Mouse (Mus musculus): ENCODE data around the gene Mpzl2. TPM values are rescaled to one million over a fixed set of nuclear protein-coding genes. Genes with fewer than 3 reads are reported as not detected.

Mpzl2 gene
- polyA plus RNA-seq, 1 experiment from 2014 or later: 6.1 TPM

DNA sequence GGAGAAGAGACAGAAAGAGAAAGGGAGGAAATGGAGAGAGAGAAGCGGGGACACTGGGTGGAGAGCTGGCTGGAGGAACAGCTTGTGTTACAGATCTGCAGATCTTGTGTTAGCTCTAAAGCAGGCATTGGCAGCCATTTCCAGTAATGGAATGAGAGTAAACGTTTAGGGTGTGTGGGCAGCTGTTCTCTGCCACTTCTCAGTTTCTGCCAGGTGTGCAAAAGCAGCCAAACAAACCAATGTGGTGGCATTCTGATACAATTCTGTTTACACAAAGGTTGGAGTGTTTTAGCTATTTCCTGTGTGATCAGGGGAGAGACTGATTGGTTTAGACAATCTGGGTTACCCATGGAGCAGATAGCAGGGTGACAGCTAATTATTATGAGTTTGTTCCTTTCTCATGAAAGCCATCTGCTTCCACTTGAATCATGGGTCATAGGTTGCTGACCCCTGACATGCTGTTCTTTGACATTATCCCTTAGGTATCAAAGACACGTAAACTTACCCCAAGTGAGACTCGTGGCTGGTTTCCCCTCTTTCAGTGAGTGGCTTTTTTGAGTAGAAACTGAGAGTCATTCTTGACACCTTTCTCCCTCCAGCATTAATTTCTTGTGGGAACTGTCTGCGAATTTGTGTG is 18.8 kb downstream of the Mpzl2 start:
- Histone ChIP-seq H3K4me3 (ENCODE audit: low read length) (no peak overlapping the region), H3K27me3 (ENCODE audit: control insufficient read depth, insufficient read depth, low read length) (peaks cover 18% of the 10 kb centered on the region), H3K9me3 (replicated peaks; ENCODE audit: control insufficient read depth, low read length) (no peaks in the 10 kb centered on the region), H3K9ac (ENCODE audit: low read length) (no peak overlapping the region), H3K27ac (ENCODE audit: low read length) (no peak overlapping the region), H3K4me1 (ENCODE audit: control insufficient read depth, insufficient read depth, low read length) (no peaks in the 10 kb centered on the region), H3K36me3 (ENCODE audit: control insufficient read depth, insufficient read depth) (no peaks in the 10 kb centered on the region), H3K4me2 (ENCODE audit: low read depth, low read length) (no peak overlapping the region)
- whole genome bisulfite sequencing: 41% methylated on average over 5 of the region's 5 CpGs
- no peak for ATAC-seq (replicated peaks; ENCODE audit: extremely low read depth, insufficient read depth, low FRiP score)

DNA sequence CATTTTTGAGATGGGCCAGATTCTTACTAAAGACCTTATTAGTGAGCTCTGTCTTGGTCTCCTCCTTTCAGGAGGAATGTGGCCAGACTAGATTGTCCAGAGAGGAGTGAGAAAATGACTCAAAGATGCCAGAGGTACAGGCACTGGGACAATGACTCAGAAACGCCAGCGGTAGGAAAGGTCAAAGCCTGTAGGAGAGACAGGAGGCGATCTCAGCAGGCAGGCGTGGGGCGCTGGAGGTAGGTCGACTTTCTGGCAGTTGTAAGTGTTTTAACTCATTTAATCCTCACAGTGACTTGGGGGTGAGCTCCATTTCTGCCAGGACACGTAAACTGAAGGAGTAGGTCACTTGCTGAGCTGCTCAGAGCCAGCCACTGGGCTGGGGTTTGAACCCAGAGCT is 20.6 kb downstream of the Mpzl2 start:
- WGBS: 44% methylated on average over 7 of the region's 7 CpGs
- H3K4me3 ChIP-seq (ENCODE audit: low read length): no peak overlapping the region
- H3K4me1 ChIP-seq (ENCODE audit: control insufficient read depth, insufficient read depth, low read length): no peaks in the 10 kb centered on the region
- H3K9ac ChIP-seq (ENCODE audit: low read length): no peak overlapping the region
- H3K9me3 ChIP-seq (replicated peaks; ENCODE audit: control insufficient read depth, low read length): no peaks in the 10 kb centered on the region
- no peaks in the 10 kb centered on the region for H3K36me3 ChIP-seq (ENCODE audit: control insufficient read depth, insufficient read depth)
- no peak overlapping the region for H3K4me2 ChIP-seq (ENCODE audit: low read depth, low read length)
- ATAC-seq (replicated peaks; ENCODE audit: extremely low read depth, insufficient read depth, low FRiP score): no peak
- H3K27ac ChIP-seq (ENCODE audit: low read length): no peak overlapping the region
- peaks cover 18% of the 10 kb centered on the region for H3K27me3 ChIP-seq (ENCODE audit: control insufficient read depth, insufficient read depth, low read length)

DNA sequence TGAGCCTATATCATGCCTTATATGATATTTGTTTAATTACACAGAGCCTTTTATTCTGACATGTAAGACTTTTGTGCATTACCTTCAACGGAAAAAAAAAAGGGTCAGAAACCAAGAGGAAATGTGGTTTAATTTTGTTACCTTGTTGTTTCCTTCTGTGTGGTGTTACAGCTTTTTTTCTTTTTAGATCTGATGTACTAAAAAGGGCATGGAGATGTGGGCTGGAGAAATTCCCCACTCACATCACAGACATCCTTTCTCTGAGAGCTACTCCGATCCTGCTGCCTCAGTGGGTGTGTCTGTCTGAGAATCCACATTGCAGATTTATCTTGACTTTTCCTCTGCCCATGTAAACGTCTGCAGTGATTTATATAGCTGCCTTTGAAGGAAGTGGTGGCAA is 23.1 kb downstream of the Mpzl2 start:
- H3K36me3 ChIP-seq (ENCODE audit: control insufficient read depth, insufficient read depth): no peaks in the 10 kb centered on the region
- no peak for ATAC-seq (replicated peaks; ENCODE audit: extremely low read depth, insufficient read depth, low FRiP score)
- H3K27me3 ChIP-seq (ENCODE audit: control insufficient read depth, insufficient read depth, low read length): peaks cover 8% of the 10 kb centered on the region
- no peak overlapping the region for H3K4me3 ChIP-seq (ENCODE audit: low read length)
- 54% methylated on average over 3 of the region's 3 CpGs for WGBS
- no peaks in the 10 kb centered on the region for H3K4me1 ChIP-seq (ENCODE audit: control insufficient read depth, insufficient read depth, low read length)
- no peak overlapping the region for H3K9ac ChIP-seq (ENCODE audit: low read length)
- no peak overlapping the region for H3K4me2 ChIP-seq (ENCODE audit: low read depth, low read length)
- H3K9me3 ChIP-seq (replicated peaks; ENCODE audit: control insufficient read depth, low read length): no peaks in the 10 kb centered on the region
- H3K27ac ChIP-seq (ENCODE audit: low read length): no peak overlapping the region

- H3K4me2 ChIP-seq (ENCODE audit: low read depth, low read length): no peak overlapping the region
- H3K4me1 ChIP-seq (ENCODE audit: control insufficient read depth, insufficient read depth, low read length): no peaks in the 10 kb centered on the region
- ATAC-seq (replicated peaks; ENCODE audit: extremely low read depth, insufficient read depth, low FRiP score): no peak
- H3K27ac ChIP-seq (ENCODE audit: low read length): no peak overlapping the region
- H3K9me3 ChIP-seq (replicated peaks; ENCODE audit: control insufficient read depth, low read length): no peaks in the 10 kb centered on the region
- no peaks in the 10 kb centered on the region for H3K27me3 ChIP-seq (ENCODE audit: control insufficient read depth, insufficient read depth, low read length)
- H3K36me3 ChIP-seq (ENCODE audit: control insufficient read depth, insufficient read depth): no peaks in the 10 kb centered on the region
- no peak overlapping the region for H3K4me3 ChIP-seq (ENCODE audit: low read length)
- H3K9ac ChIP-seq (ENCODE audit: low read length): no peak overlapping the region
- 76% methylated on average over 6 of the region's 6 CpGs for WGBS
These were observed 24.8 kb downstream of the Mpzl2 start for GRCm38 (mm10) chr9:45064421-45064820.

GRCm38 (mm10) chr9:45066735-45067134 is 27.1 kb downstream of the Mpzl2 start:
- no peak for ATAC-seq (replicated peaks; ENCODE audit: extremely low read depth, insufficient read depth, low FRiP score)
- Histone ChIP-seq H3K36me3 (ENCODE audit: control insufficient read depth, insufficient read depth) (no peaks in the 10 kb centered on the region), H3K4me3 (ENCODE audit: low read length) (no peak overlapping the region), H3K27me3 (ENCODE audit: control insufficient read depth, insufficient read depth, low read length) (no peaks in the 10 kb centered on the region), H3K4me1 (ENCODE audit: control insufficient read depth, insufficient read depth, low read length) (no peaks in the 10 kb centered on the region), H3K4me2 (ENCODE audit: low read depth, low read length) (no peak overlapping the region), H3K9me3 (replicated peaks; ENCODE audit: control insufficient read depth, low read length) (no peaks in the 10 kb centered on the region), H3K9ac (ENCODE audit: low read length) (no peak overlapping the region), H3K27ac (ENCODE audit: low read length) (no peak overlapping the region)
- WGBS: 80% methylated on average over 4 of the region's 4 CpGs

- no peak for ATAC-seq (replicated peaks; ENCODE audit: extremely low read depth, insufficient read depth, low FRiP score)
- H3K9me3 ChIP-seq (replicated peaks; ENCODE audit: control insufficient read depth, low read length): no peaks in the 10 kb centered on the region
- H3K4me3 ChIP-seq (ENCODE audit: low read length): no peak overlapping the region
- no peaks in the 10 kb centered on the region for H3K36me3 ChIP-seq (ENCODE audit: control insufficient read depth, insufficient read depth)
- no peak overlapping the region for H3K27ac ChIP-seq (ENCODE audit: low read length)
- WGBS: 33% methylated on average over 3 of the region's 3 CpGs
- H3K27me3 ChIP-seq (ENCODE audit: control insufficient read depth, insufficient read depth, low read length): no peaks in the 10 kb centered on the region
- no peak overlapping the region for H3K9ac ChIP-seq (ENCODE audit: low read length)
- no peak overlapping the region for H3K4me2 ChIP-seq (ENCODE audit: low read depth, low read length)
- H3K4me1 ChIP-seq (ENCODE audit: control insufficient read depth, insufficient read depth, low read length): no peaks in the 10 kb centered on the region
These were observed 32.2 kb downstream of the Mpzl2 start for GRCm38 (mm10) chr9:45071800-45072199.

- no peak for ATAC-seq (replicated peaks; ENCODE audit: extremely low read depth, insufficient read depth, low FRiP score)
- H3K4me2 ChIP-seq (ENCODE audit: low read depth, low read length): no peak overlapping the region
- 49% methylated on average over 3 of the region's 3 CpGs for WGBS
- no peaks in the 10 kb centered on the region for H3K9me3 ChIP-seq (replicated peaks; ENCODE audit: control insufficient read depth, low read length)
- H3K9ac ChIP-seq (ENCODE audit: low read length): no peak overlapping the region
- H3K27ac ChIP-seq (ENCODE audit: low read length): no peak overlapping the region
- H3K4me1 ChIP-seq (ENCODE audit: control insufficient read depth, insufficient read depth, low read length): no peaks in the 10 kb centered on the region
- H3K27me3 ChIP-seq (ENCODE audit: control insufficient read depth, insufficient read depth, low read length): peaks cover 3% of the 10 kb centered on the region; the same call in 1 of the 2 replicates
- H3K4me3 ChIP-seq (ENCODE audit: low read length): no peak overlapping the region
- no peaks in the 10 kb centered on the region for H3K36me3 ChIP-seq (ENCODE audit: control insufficient read depth, insufficient read depth)
These were observed 38.3 kb downstream of the Mpzl2 start for GRCm38 (mm10) chr9:45077859-45078258.

GRCm38 (mm10) chr9:45079011-45079410 is 39.4 kb downstream of the Mpzl2 start, which contains the start of gene Jaml:
Gene Jaml (plus strand): TSS chr9:45079183.
- H3K27ac ChIP-seq (ENCODE audit: low read length): no peak within 1 kb of the TSS
- peaks cover 3% of the 10 kb centered on the region; the same call in 1 of the 2 replicates for H3K27me3 ChIP-seq (ENCODE audit: control insufficient read depth, insufficient read depth, low read length)
- no peaks in the 10 kb centered on the region for H3K4me1 ChIP-seq (ENCODE audit: control insufficient read depth, insufficient read depth, low read length)
- ATAC-seq (replicated peaks; ENCODE audit: extremely low read depth, insufficient read depth, low FRiP score): no peak
- no peak within 1 kb of the TSS for H3K4me2 ChIP-seq (ENCODE audit: low read depth, low read length)
- no peak within 1 kb of the TSS for H3K9ac ChIP-seq (ENCODE audit: low read length)
- no peaks in the 10 kb centered on the region for H3K9me3 ChIP-seq (replicated peaks; ENCODE audit: control insufficient read depth, low read length)
- WGBS: 77% methylated on average over 5 of the region's 5 CpGs
- H3K36me3 ChIP-seq (ENCODE audit: control insufficient read depth, insufficient read depth): no peaks in the 10 kb centered on the region
- H3K4me3 ChIP-seq (ENCODE audit: low read length): no peak within 1 kb of the TSS

DNA sequence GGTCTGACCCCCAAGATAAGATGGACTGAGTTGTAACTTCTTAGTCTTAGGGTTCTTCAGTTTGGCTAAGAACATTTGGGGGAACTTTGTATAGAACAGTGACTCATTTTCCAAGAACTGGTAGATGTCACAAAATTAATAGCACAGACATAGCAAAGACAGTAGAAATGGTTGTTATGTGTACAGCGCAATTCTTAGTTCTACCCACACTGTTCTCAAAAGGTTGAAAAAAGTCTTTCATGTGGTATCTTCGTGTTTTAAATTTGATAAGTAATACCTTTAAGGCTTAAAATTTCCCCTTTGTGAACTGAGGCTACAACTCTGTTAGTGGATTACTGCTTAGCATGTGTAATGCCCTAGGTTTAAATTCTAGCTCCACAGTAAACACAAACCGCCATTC is 43.5 kb downstream of the Mpzl2 start:
- H3K27me3 ChIP-seq (ENCODE audit: control insufficient read depth, insufficient read depth, low read length): peaks cover 3% of the 10 kb centered on the region; the same call in 1 of the 2 replicates
- no peak overlapping the region for H3K4me3 ChIP-seq (ENCODE audit: low read length)
- H3K36me3 ChIP-seq (ENCODE audit: control insufficient read depth, insufficient read depth): no peaks in the 10 kb centered on the region
- ATAC-seq (replicated peaks; ENCODE audit: extremely low read depth, insufficient read depth, low FRiP score): no peak
- no peaks in the 10 kb centered on the region for H3K9me3 ChIP-seq (replicated peaks; ENCODE audit: control insufficient read depth, low read length)
- H3K4me2 ChIP-seq (ENCODE audit: low read depth, low read length): no peak overlapping the region
- no peaks in the 10 kb centered on the region for H3K4me1 ChIP-seq (ENCODE audit: control insufficient read depth, insufficient read depth, low read length)
- H3K9ac ChIP-seq (ENCODE audit: low read length): no peak overlapping the region
- WGBS: 76% methylated on average over 3 of the region's 3 CpGs
- H3K27ac ChIP-seq (ENCODE audit: low read length): no peak overlapping the region

Data from heart, embryonic 16.5 days (tissue).